Mouse (Mus musculus) lung, embryonic 15.5 days (tissue): Measurements from ENCODE around the gene Gpd1l. TPM values are rescaled to one million over a fixed set of nuclear protein-coding genes. Genes with fewer than 3 reads are reported as not detected.
A peak's percentile ranks its signal among the peaks of the same experiment; 100 is the strongest.
"Not testable (repeated sequence)": the region's sequence is repeated elsewhere in the genome, so short reads cannot be mapped to it uniquely, and the experiment has no call there.

Source experiments
- ATAC-seq: fragments of 200-750 bp; cut with Nextera tagmentation; 2 replicates; pipeline ENCODE4 v1.8.0; 2017; ENCODE audit warnings: moderate number of reproducible peaks, borderline replicate concordance; ENCODE audit not compliant: low FRiP score, low TSS enrichment; ENCODE audit errors: extremely low read depth
- H3K27ac ChIP-seq: fragments of 300-500 bp; sonication (generic); 2 replicates; pipeline ENCODE4 v1.5.1; 2015; ENCODE audit warnings: moderate library complexity, mild to moderate bottlenecking, inconsistent platforms
- H3K27me3 ChIP-seq: fragments of 300-500 bp; sonication (generic); 2 replicates; pipeline ENCODE4 v1.6.1; 2015; ENCODE audit warnings: inconsistent platforms
- H3K36me3 ChIP-seq: fragments of 300-500 bp; sonication (generic); 2 replicates; pipeline ENCODE4 v1.6.1; 2015; ENCODE audit warnings: inconsistent platforms
- H3K4me1 ChIP-seq: fragments of 300-500 bp; sonication (generic); 2 replicates; pipeline ENCODE4 v1.6.1; 2015; ENCODE audit warnings: inconsistent platforms
- H3K4me2 ChIP-seq: fragments of 300-500 bp; sonication (generic); 2 replicates; pipeline ENCODE4 v1.6.1; 2015; ENCODE audit warnings: inconsistent platforms, mild to moderate bottlenecking, moderate library complexity
- H3K4me3 ChIP-seq: fragments of 300-500 bp; sonication (generic); 2 replicates; pipeline ENCODE4 v1.5.1; 2015; ENCODE audit warnings: mild to moderate bottlenecking, inconsistent platforms
- H3K9ac ChIP-seq: fragments of 300-500 bp; sonication (generic); 2 replicates; pipeline ENCODE4 v1.6.1; 2015; ENCODE audit warnings: inconsistent platforms
- H3K9me3 ChIP-seq: fragments of 300-500 bp; sonication (generic); 2 replicates; pipeline ENCODE4 v1.6.1; 2016; ENCODE audit warnings: inconsistent platforms
- WGBS: fragments of 180-500 bp; shearing (Covaris S2); methylation state at CpG from one replicate; pipeline ENCODE4 v1.1.7; 2015; 5-methylcytosine and 5-hydroxymethylcytosine counted together
- polyA plus RNA-seq: library from polyadenylated mRNA; unstranded; fragments of >200 nt; fragmentation: Nextera tagmentation; extraction: Ambion mirVana; gene quantifications from 2 replicates; pipeline ENCODE4 v1.2.1, GENCODE M21; 2015

Gene Gpd1l
- 16.4 and 17.9 TPM in 2 replicates for polyA plus RNA-seq

DNA sequence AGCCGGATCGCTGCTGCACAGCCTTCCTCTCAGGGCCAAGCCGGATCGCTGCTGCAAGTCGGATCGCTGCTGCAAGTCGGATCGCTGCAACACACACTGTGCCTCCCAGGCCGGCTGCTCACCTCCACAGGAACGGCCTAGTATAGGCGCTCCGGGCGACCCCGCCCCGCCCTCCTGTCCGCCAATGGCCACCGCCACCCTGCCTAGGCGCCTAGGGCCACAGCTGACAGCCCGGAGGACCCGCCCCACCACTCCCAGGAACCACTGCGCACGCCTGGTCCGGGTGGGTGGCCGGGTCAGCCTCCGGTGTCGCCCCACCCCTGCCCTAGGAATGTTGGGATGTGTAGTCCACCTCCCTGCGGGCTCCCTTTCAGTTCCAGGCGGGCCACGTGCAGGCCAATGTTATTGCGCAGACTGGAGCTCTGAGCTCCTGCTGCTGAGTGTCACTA lies at the start of gene Gpd1l:
Gene Gpd1l (minus strand): TSS at position 265 of the 449 bp plus-strand sequence.
- H3K36me3 ChIP-seq, result no peaks in the 10 kb centered on the region

DNA sequence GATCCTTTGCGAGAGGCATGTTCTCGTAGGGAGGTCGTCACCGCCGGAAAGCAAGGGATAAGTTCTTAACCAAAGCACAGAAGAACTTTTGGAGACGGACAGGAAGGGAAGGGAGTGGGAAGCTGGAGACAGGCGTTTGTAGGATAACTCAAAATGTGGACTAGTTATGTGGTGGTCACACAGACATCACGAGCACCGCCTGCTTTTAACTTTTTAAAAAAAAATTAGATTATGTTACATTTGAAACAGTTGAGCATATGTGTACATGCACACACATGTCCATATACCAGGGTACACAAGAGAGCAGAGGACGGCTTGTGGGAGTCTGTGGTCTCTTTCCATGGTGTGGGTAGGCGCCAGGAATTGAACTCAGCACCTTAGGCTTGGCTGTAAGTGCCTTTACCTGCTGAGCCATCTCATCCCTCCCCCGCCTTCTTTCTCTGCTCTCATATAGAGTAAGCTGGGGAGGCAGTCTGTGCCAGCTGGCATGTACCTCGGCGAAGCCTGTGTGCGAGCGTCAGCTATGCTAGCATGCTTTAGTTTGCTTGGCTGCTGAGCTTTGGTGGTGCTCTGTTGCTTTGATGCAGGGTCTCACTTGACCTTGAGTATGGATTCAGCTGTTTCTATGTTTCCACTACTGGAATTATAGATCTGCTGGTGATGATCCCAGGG lies 49.0 kb upstream of the Gpd1l start, which contains the start of gene Rps27rt:
Gene Rps27rt (minus strand): TSS at position 51 of the 672 bp plus-strand sequence.
- Histone ChIP-seq H3K36me3 (no peaks in the 10 kb centered on the region), H3K9me3 (no peaks in the 10 kb centered on the region), H3K9ac (no peak within 1 kb of the TSS), H3K4me2 (no peak within 1 kb of the TSS), H3K4me1 (peaks cover 16% of the 10 kb centered on the region), H3K4me3 (no peak within 1 kb of the TSS), H3K27ac (no peak within 1 kb of the TSS), H3K27me3 (no peaks in the 10 kb centered on the region)
- ATAC-seq, result no peak
- 85% methylated on average over 16 of the region's 16 CpGs for WGBS

More for the DNA sequence above, at the start of gene Gpd1l:
- Histone ChIP-seq H3K4me1 (peaks cover 14% of the 10 kb centered on the region), H3K27ac (peak within 1 kb of the TSS; percentile 73), H3K9me3 (no peaks in the 10 kb centered on the region), H3K4me2 (peak within 1 kb of the TSS; percentile 96), H3K4me3 (peak within 1 kb of the TSS; percentile 65), H3K9ac (peak within 1 kb of the TSS; percentile 55), H3K27me3 (no peaks in the 10 kb centered on the region)
- peak; percentile 99 for ATAC-seq
- 0% methylated on average over 26 of the region's 30 CpGs for WGBS

DNA sequence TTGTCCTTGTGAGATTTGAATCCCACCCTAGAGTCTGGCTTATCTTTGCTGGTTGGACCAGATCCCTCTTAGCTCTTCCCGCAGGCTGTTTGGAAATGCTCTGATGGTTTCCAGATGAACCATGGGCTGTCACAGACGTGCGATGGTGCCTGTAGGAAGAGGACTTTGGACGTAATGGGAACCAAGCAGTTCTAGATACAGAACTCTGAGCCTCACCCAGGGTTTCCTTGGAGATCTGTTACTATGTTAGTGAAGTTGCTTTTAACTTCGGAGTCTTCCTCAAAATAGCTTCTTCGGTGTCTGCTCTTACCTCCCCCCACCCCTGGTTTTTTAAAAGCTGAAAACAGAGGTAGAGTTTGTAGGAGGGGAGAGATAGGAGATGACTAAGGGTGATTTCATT lies 46.2 kb upstream of the Gpd1l start:
- Histone ChIP-seq H3K27ac (no peak overlapping the region), H3K9me3 (no peaks in the 10 kb centered on the region), H3K27me3 (no peaks in the 10 kb centered on the region), H3K4me2 (peak overlapping the region; percentile 95; the same call in 1 of the 2 replicates), H3K9ac (no peak overlapping the region), H3K4me3 (no peak overlapping the region), H3K4me1 (peaks cover 21% of the 10 kb centered on the region), H3K36me3 (no peaks in the 10 kb centered on the region)
- ATAC-seq, result no peak
- WGBS, result 56% methylated on average over 6 of the region's 6 CpGs

DNA sequence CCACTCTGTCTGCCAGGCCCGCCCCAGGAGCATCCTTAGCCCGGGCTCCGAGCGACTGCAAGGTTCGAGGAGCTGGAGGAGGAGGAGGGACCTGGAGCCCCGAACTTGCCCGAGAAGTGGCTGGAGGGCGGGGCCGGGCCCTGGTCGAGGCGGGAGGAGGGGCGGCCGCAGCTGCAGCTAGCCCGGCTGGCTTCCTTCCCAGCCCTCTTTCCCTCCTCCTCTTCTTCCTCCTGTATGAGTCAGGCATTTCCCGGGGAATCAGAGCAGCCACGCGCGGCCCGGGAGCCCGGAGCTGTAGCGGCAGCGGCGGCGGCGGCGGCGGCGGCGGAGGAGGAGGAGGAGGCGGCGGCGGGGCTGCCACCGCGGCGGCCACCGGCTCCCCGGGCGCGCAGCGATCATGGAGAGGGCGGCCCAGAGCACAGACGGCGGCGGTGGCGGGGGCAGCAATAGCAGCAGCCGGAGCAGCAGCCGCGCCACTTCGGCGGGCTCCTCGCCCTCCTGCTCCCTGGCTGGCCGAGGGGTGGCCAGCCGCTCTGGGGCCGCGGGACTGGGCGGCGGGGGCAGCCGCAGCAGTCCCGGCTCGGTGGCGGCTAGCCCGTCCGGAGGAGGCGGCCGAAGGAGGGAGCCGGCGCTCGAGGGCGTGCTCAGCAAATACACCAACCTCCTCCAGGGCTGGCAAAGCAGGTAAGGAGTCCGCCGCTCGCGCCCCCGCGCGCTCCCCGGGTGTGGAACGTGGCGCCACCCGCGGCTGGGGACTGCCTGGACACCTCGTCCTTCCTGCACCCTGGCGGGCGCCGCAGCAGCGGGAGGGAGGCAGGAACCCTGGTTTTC lies 44.7 kb upstream of the Gpd1l start, which contains the start of gene Osbpl10:
Gene Osbpl10 (plus strand): TSS at position 289 of the 831 bp plus-strand sequence.
- no peaks in the 10 kb centered on the region for H3K9me3 ChIP-seq
- ATAC-seq, result peak; percentile 85
- H3K9ac ChIP-seq, result peak within 1 kb of the TSS; percentile 75
- H3K27ac ChIP-seq, result peak within 1 kb of the TSS; percentile 92
- H3K4me2 ChIP-seq, result peak within 1 kb of the TSS; percentile 95
- WGBS, result under 1% methylated on average over 58 of the region's 86 CpGs
- no peaks in the 10 kb centered on the region for H3K27me3 ChIP-seq
- H3K4me1 ChIP-seq, result peaks cover 21% of the 10 kb centered on the region
- H3K4me3 ChIP-seq, result peak within 1 kb of the TSS; percentile 81
- no peaks in the 10 kb centered on the region for H3K36me3 ChIP-seq

DNA sequence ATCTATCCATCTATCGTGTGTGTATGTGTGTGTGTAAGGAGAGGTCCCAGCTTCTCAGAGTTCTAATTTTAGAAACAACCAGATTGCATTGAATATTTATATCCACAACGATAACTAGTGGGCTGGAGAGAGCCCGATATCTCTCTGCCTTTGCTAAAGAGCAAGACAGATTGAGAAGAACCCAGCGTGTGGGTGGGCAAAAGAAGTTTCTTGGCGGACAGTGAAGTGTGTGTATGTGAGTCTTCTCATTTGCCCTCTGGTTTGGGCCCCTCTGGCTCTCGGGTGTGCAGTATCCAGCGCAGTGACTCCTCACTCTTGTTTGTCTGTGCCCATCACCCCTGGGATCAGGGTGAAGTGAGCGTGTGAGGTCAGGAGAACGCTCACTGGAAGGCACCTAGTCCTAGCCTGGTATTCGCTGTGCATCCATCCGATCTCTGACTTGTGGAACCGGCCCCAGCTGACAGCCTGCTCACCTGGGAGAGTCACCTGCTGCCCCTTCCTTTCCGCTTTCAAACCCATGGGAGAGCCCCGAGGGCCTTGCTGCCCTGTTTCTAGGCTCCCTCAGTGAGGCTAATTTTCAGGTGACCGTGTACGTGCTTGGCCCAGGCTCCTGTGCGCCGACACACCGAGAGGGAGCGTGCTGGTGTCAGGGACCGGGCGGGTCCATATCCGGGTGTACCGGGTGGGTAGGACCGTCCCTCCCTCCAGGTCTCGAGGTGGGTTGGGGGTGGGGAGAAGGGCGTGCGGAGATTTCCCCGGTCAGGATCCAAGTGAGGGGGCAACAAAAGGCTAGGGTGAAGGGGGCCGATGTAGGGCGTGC lies 43.9 kb upstream of the Gpd1l start:
- Histone ChIP-seq H3K9me3 (no peaks in the 10 kb centered on the region), H3K4me3 (peak overlapping the region; percentile 81), H3K27ac (peak overlapping the region; percentile 92), H3K27me3 (no peaks in the 10 kb centered on the region), H3K4me2 (peak overlapping the region; percentile 95), H3K36me3 (no peaks in the 10 kb centered on the region), H3K4me1 (peaks cover 21% of the 10 kb centered on the region), H3K9ac (peak overlapping the region; percentile 75)
- ATAC-seq, result no peak; the same call in 1 of the 2 replicates
- 5% methylated on average over 31 of the region's 31 CpGs for WGBS

DNA sequence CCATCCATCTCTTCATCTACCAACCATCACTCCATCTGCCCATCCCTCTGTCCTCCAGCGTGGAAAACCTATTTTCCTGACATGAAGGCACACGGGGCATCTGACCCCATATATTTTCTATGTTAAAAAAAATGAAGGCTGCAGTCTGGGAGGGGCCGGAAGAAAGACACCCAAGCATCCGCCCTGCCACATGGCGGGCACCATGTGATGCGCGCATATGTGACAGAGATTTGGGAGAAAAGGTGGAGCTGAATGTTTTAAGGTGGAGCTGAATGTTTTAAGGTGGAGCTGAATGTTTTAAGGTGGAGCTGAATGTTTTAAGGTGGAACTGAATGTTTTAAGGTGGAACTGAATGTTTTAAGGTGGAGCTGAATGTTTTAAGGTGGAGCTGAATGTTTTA lies 32.5 kb upstream of the Gpd1l start:
- not testable (repeated sequence) for H3K9me3 ChIP-seq, H3K27me3 ChIP-seq, H3K4me1 ChIP-seq, H3K9ac ChIP-seq, H3K4me2 ChIP-seq, ATAC-seq, H3K27ac ChIP-seq, H3K4me3 ChIP-seq, H3K36me3 ChIP-seq
- WGBS, result 75% methylated on average over 7 of the region's 7 CpGs

DNA sequence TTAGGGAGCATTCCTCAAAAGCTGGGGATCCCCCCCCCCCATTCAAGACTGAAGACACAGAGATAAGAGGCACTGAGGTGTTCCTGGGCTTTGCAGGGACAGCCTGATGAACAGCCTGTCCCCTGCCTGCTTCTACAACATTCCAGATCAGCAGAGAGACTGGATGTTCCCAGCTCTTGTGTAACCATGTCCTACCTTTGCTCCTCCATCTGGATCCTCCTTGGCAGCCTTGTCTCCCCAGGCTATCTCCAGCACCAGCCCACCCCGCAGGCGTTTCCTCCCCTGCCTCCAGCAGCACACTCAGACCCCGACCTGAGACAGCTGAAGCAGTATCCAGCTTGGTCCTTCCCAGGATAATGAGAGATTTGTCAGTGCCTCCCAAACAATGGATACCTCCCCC lies 30.3 kb upstream of the Gpd1l start:
- Histone ChIP-seq H3K4me1 (no peaks in the 10 kb centered on the region), H3K9me3 (no peaks in the 10 kb centered on the region), H3K27me3 (no peaks in the 10 kb centered on the region), H3K36me3 (no peaks in the 10 kb centered on the region), H3K4me3 (no peak overlapping the region), H3K9ac (no peak overlapping the region), H3K4me2 (no peak overlapping the region), H3K27ac (no peak overlapping the region)
- no peak for ATAC-seq
- 49% methylated on average over 3 of the region's 3 CpGs for WGBS

DNA sequence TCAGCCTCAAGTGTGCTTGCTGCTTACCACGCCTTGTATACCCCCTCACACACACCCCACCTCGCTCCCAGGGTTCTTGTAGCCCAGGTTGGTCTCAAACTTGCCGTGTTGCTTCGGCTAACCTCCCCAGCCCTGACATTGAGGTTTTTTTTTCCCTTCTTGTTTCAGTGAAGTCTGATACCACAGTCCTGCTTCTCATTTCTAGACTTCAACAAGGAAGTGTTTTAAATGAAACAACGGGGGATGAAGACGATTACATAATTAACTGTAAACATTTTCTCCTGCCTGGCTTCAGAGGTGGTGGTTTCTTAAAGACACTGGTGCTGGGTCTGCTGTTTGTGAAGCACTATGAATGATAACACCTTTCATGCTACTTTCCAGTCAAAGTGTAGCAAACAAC lies 27.1 kb upstream of the Gpd1l start:
- ATAC-seq, result no peak
- 74% methylated on average over 6 of the region's 6 CpGs for WGBS
- H3K4me2 ChIP-seq, result no peak overlapping the region

DNA sequence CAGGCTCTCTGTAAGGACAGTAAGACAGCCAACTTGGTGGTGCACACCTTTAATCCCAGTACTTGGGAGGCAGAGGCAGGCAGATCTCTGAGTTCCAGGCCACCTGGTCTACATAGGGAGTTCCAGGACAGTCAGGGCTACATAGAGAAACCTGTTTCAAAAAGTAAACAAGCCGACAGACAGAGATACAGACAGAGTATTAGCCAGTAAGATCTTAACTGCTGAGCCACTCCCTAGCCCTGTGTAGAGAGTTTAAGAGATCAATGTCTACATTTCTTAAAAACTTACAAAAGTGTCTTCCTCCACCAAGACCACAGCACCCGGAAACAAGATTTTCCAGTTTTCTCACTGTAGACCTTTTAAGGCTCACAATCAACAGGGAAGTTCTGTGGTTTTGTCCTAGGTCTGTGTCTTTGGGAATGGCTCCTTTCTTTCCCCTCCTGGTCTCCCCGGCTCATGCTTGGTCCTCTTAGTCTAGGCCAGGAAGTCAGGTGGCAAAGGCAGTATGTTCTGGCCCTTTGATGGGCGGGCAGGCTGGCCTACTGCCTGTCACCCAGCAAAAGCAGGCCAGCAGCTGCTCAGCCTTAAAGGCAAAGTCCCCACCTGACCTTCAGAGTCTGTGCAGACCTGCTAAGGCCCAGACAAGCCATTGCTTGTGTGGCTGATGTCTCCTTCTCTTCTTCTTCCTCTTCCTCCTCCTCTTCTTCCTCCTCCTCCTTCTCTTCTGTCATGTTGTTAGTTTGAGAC lies 26.4 kb upstream of the Gpd1l start:
- no peak for ATAC-seq
- H3K9me3 ChIP-seq, result no peaks in the 10 kb centered on the region
- WGBS, result 51% methylated on average over 4 of the region's 4 CpGs

More for the DNA sequence above, 27.1 kb upstream of the Gpd1l start:
- H3K4me3 ChIP-seq, result no peak overlapping the region
- H3K36me3 ChIP-seq, result no peaks in the 10 kb centered on the region
- H3K9me3 ChIP-seq, result no peaks in the 10 kb centered on the region
- no peaks in the 10 kb centered on the region for H3K27me3 ChIP-seq
- H3K9ac ChIP-seq, result no peak overlapping the region
- H3K27ac ChIP-seq, result no peak overlapping the region
- H3K4me1 ChIP-seq, result no peaks in the 10 kb centered on the region

DNA sequence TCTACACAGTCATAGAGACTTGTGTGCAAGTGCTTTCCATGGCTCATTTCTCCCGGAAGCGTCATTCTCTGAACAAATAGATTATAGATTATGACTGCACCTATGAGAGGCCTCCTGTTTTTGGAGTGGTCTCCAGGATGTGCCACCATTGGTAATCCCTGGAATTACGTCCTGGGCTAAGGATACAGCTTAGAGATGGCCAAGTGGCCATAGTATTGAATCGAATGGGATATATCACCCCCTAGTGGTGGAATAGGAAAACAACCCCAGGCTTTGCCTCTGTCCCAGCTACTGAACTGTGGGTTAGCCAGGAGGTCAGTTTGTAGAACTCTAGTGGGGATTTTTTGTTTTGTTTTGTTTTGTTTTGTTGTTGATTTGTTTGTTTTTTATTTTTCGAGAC lies 23.2 kb upstream of the Gpd1l start:
- 0 out of 2 replicates have a peak, but pooled peaks have one; percentile 8 for ATAC-seq
- no peak overlapping the region for H3K4me2 ChIP-seq
- H3K4me1 ChIP-seq, result no peaks in the 10 kb centered on the region
- H3K9me3 ChIP-seq, result no peaks in the 10 kb centered on the region
- no peaks in the 10 kb centered on the region for H3K36me3 ChIP-seq
- no peaks in the 10 kb centered on the region for H3K27me3 ChIP-seq
- H3K4me3 ChIP-seq, result no peak overlapping the region
- H3K9ac ChIP-seq, result no peak overlapping the region
- no peak overlapping the region for H3K27ac ChIP-seq
- WGBS, result 35% methylated on average over 5 of the region's 5 CpGs

More for the DNA sequence above, 26.4 kb upstream of the Gpd1l start:
- no peak overlapping the region for H3K9ac ChIP-seq
- no peak overlapping the region for H3K4me3 ChIP-seq
- no peaks in the 10 kb centered on the region for H3K36me3 ChIP-seq
- no peak overlapping the region for H3K27ac ChIP-seq
- no peak overlapping the region for H3K4me2 ChIP-seq
- no peaks in the 10 kb centered on the region for H3K4me1 ChIP-seq
- no peaks in the 10 kb centered on the region for H3K27me3 ChIP-seq

DNA sequence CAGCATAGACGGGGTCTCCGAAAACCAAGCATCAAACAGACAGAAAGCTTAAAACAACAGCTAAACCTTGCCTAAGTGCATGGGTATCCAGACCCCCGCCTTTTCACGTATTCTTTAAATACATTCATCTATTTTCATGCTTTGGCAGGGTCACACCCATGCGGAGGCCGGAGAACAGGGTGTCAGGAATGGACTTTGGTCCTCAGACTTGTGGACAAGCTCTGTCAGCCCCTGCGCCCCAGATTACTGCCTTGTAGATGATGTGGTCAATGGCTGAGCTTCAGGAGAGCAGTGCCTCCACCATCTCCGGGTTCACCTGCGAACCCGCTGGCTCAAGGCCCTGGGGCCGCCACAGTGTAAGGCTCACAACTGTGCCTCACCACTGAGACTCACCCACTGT lies 21.6 kb upstream of the Gpd1l start:
- WGBS, result 83% methylated on average over 11 of the region's 11 CpGs
- Histone ChIP-seq H3K36me3 (no peaks in the 10 kb centered on the region), H3K4me1 (no peaks in the 10 kb centered on the region), H3K4me3 (no peak overlapping the region), H3K27ac (no peak overlapping the region), H3K27me3 (no peaks in the 10 kb centered on the region), H3K9me3 (no peaks in the 10 kb centered on the region), H3K9ac (no peak overlapping the region), H3K4me2 (no peak overlapping the region)
- no peak for ATAC-seq
